Mouse (Mus musculus) A20 (cell line): ENCODE measurements around the gene Dcdc2b.

Experiments
- DNase-seq: peaks from one replicate; pipeline ENCODE4 v3.0.0-alpha.2; 2011; ENCODE audit warnings: low read depth, low spot score

The Dcdc2b gene

DNA sequence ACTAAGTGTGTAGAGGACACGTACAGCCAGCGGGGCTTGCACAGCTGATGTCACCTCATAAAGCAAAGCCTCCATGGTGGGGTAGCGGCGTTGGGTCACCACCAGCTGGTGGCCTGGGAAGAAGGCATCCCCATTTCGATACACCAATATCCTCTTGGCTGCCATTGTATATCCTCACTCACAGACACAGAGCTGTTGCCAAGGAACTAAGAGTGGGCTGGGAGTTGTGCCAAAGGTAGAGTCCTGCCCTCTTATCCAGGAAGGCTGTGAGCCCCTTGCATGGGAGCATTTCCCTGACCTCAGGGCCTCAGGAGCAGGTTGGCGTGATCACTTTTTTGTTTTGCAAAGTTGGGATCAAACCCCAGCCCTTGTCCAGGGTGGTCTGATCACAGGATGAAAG lies at the start of gene Dcdc2b:
Dcdc2b (minus strand) TSS at position 165 of the 400 bp plus-strand sequence.
- no peak for DNase-seq

DNA sequence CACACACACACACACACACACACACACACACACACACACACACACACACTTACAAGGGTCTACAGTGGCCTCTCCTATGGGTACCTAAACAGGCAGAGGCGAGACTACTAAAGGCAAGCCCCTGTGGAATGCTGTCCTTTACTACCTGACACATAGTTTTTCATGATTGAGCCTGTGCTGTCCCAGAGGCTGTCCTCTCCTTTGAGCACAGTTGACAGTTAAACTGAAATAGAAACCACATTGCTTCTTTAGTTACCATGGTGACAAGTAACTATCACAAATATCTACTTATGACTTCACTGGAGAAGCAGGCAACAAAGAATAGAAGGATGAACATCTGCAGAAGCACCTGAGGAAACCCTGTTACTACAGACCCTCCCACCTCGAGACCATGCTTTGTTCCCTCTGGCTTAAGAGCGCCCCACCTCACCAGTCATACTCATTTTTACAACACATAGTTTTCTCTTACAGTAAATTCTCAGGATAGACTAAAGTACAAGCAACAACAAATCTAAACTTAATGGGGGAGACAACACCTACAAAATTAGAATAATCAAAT lies 48.3 kb upstream of the Dcdc2b start:
- no peak for DNase-seq

DNA sequence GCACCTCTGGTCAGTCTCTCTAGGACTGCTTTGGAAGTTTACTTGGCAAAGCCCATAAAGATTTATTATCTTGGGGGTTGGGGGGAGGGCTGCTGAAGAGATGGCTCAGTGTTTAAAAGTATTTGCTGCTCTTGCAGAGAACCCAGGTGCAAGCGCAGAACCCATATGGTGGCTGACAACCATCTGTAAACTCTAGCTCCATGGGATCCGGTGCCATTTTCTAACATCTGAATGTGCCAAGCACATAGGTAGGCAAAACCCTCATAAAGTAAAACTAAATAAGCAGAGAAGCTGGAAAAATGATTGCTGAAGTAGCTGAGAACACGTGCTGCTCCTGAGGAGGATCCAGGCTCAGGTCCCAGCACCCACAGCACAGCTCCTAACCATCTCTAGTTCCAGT lies 47.5 kb upstream of the Dcdc2b start:
- DNase-seq = no peak

DNA sequence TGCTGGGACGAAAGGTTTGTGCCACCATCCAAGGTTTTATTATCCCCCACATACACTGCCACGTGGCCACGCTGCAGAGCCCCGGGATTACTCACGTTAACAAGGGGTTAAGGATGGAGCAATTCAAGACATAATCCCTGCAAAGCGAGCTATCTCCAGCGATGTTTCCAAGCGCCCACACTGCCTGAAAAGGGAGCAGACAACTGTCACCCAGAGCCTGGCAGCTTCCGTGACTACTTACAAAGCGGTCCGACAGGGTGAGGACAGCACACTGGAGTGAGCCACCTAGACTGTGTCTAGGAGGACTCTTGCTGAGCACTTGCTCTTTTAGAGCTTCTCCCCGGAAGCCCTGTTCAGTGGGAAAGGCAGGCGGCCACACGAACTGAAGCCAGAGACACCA lies 40.7 kb upstream of the Dcdc2b start:
- no peak for DNase-seq

DNA sequence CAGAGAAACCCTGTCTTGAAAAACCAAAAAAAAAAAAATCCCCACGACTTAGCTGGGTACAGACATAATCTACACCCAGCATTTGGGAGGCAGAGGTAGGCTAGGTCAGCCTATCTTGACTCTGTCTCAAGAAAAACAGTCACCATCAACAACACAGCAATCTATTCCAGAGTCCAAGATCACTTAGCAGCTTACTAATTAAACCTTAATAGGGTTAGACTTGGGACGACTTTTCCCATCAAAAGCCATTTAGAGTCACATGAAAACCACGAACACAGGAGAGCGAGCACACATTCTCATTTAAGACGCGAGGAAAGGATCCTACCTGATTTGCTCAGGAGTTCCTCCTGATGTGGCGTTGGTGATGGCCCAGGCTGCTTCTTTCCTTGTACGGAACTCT lies 36.3 kb upstream of the Dcdc2b start:
- DNase-seq = no peak

DNA sequence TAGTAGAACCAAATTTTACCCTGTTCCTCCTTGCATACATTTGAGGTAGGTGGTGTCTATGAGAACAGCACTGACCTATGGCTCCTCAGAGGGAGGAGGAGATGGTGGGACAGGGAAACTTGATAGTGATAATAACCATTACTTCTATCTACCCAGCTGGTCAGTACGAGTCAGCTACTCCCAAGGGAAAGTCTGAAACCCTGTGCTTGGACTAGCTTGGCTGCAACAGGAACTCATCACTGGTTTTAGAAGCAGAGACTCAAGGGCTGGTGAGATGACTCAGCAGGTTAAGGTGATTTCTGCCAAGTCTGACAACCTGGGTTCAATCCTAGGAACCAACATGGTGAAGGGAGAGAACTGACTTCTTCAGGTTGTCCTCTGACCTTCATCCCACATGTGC lies 34.6 kb upstream of the Dcdc2b start:
- DNase-seq = no peak

DNA sequence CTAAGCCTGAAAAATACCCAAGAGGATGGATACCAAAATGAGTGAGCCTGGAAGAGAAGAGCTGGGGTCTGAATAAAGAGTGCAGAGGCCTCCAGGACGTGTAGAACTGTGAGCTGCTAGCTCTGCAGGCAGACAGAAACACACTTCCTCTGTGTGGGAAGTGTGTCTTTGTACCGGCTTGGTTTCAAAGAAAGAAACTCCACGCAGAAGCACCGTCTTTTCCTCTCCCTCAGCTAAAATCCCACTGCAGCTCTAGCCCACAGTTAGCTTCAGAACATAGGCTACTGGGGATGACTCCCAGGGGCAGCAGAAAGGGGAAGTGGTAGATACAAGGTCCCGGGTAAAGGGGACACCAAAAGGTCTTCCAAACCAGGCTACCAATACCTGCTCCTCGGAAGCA lies 31.1 kb upstream of the Dcdc2b start:
- DNase-seq = no peak

DNA sequence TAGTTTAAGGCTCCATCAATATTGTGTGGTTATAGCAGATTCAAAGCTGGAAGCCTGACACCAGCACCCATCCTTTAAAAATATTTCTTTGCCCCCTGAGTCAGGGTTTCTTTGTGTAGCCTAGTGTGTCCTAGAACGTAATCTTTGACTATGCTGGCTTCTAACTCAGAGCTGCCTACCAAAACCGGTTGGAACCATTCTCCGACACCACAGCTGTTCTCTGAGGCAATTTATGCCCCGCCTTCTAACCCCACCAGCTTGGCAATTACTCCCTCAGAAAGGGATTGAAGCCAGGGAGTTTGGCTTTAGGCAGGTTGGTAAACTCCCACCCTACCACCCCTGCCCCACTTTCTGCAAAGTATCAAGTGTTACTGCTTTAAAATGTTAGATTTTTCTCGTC lies 27.7 kb upstream of the Dcdc2b start:
- no peak for DNase-seq

DNA sequence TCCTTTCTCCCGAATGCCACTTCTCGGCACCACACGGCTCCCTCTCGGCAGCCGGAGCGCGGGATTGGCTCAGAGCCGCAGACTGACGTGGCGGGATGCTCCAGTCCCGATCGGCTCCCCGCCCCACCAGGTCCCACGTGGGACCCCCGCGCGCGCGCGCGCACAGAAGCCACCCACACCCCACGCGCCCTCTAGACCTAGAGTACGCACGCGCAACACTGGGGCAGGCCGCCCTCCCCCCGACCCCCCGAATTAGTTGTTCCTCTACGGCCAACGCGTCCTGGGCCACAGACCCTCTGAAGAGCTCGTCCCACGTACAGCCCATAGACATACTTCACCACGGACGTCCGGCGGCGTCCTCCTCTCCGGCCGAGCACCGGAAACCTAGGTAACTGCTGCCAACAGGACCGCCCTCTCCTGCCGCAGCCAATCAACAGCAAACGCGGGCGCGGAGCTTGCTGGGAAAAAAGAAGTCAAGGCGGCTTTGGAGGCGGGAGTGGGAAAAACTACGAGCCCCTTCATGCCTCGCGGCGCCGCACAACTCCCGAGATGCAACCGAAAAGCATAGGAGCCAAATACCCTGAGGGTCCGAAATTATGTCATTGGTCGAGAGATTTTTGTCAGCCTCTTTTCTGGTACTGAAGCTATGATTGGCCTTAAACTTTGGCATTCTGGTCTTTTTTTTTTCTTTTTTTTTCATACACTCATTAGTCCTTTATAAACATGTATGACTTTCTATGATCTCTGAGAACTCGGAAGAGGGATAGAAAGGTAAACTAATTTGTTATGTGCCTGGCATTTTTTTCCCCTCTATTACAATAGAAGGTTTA lies 26.8 kb upstream of the Dcdc2b start, which contains the start of gene Txlna:
Txlna (minus strand) TSS at position 428 of the 830 bp plus-strand sequence.
- DNase-seq = peak; percentile 99

DNA sequence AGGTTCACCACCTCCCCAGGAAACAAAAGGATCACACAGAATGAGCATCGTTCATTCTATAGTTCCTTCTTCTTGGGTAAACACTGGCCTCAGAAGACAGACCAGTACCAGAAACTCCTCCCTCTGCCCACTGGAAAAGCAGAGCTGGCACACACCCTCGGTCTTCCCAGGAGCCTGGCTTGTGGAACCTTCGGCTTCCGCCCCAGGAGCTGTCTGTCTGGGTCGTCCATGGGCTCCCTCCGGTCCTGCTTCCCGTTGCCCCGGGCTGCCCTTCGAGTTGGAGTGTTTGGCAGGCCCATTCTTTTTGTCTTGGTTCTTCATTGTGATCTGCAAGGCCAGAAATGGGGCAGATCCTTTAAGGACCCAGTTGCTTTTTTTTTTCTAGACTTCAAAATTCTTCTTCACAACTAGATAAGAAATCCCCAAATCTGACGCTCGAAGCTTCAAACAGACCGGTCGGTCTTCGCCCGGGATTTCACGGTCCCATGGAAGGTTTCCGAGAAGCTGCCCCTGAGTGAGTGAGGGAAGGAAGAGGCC lies 26.1 kb upstream of the Dcdc2b start:
- DNase-seq = no peak

DNA sequence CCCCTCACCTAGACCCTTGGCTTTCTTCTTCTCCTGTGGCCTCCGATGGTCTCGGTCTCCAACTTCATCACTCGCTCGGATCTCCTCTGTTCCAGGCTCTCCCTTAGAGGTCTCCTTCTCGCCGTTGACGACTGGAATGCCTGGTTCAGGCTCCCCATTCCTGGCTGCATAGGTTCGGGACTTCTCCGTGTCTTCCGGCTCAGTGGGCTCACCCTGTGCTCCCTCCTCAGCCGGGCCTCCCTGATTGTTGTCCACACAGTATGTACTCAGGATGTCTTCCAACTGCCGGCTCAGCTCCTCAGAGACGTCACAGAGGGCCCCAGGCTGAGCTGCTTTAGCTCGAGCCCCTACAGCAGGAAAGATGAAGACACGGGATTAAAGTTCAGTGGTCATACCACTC lies 25.2 kb upstream of the Dcdc2b start:
- DNase-seq = no peak

DNA sequence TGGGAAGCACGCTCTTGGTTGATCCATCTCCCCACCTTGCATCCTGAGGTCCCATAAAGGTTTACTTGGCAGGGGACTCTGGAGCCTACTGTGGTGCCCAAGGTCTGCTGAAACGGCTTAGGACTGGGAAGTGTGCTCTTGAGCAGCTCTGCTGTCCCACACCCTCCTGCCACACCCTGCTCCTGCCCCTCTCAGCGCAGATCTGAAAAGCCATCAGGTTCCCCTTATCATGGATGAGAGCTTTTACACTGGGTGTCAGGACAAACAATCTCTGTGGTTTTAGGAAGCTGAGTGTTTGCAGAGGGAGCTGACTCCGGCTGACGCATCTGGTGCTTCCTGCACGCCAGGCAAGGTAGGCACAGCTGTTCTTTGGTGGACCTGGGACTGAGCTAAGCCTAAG lies 19.8 kb upstream of the Dcdc2b start:
- DNase-seq = no peak

DNA sequence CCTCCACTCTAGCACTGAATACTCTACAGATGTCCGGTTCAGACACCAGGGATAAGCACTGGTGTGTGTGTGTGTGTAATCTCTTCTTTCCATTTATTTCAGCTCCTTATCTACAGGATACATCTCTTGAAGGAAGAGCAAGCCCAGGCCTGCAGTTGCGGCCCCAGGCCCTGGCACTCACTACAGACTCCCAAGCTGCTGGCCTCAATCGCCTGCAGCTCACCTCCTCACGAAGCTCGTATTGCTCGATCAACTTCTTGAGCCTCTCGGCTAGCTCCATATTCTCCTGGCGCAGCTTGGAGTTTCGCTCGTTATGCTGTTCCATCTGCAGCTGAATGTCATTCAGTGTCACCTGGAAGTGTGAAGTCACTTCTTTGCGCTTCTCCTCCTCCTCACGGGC lies 17.8 kb upstream of the Dcdc2b start:
- DNase-seq = no peak

DNA sequence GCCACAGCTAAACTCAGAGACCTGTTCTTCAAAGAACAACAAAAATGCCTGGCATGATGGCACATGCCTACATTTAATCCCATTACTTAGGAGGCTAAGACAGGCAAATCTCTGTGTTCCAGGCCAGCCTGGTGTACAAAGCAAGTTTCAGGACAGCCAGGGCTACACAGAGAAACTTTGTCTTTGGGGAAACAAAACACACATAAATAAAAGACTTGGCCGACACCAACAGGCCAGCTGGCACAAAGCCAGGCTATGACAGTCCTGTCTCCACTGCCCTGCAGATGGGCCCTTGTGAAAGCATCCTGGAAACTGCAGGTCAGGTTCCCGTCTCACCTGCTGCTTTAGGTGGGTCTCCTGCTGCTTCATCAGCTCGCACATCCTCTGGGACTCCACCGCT lies 16.9 kb upstream of the Dcdc2b start:
- no peak for DNase-seq

DNA sequence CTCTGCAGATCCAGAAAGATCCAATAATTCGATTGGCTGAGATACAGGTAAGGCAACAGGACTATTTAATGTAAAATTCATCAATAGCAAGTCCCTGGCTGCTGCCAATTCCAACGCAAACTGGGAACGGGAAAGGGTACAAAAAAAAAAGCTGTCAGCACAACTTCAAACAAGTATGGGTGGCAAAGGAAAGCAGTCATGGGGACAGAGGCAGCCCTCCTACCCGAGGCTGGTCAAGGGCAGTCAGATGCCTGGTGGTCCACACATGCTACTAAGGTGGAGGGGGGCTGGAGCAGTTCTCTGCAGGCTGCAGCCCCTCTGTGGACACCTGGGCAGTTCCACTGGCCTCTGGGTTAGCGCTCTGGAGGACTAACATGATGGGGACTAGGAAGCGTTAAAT lies 12.0 kb upstream of the Dcdc2b start:
- no peak for DNase-seq

DNA sequence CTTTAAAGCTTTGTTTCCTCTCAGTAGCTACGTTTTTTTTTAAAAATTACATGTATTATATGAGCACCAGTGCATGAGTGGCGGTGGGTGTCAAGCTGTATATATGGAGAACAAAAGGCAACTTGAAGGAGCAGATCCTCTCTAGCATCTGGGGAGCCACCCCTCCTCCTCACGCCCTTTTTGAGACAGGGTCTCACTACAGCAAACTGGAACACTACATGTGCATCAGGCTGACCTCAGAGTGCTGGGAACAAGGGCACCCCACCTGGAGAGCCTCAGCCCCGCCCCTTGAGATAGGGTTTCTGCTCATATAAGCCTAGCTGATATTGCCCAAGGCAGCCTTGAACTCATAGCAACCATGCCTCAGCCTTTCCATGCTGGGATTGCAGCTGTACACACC lies 11.4 kb upstream of the Dcdc2b start:
- no peak for DNase-seq

DNA sequence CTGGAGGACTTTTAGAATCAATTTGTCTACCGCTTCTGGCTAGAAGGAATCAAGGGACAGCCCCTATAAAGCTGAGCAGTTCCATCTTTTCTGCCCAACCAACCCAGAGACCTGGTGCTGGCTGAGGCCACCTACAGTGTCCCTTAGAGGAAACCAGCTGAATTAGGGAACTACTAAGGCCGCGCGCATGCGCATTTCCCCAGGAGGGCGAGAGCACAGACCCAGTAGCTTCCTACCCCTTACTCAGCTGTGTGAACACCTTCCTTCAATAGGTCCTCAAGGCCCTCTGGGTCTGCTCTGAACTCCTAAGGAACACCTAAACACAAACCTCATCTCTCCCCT lies 10.9 kb upstream of the Dcdc2b start:
- DNase-seq = peak; percentile 20

DNA sequence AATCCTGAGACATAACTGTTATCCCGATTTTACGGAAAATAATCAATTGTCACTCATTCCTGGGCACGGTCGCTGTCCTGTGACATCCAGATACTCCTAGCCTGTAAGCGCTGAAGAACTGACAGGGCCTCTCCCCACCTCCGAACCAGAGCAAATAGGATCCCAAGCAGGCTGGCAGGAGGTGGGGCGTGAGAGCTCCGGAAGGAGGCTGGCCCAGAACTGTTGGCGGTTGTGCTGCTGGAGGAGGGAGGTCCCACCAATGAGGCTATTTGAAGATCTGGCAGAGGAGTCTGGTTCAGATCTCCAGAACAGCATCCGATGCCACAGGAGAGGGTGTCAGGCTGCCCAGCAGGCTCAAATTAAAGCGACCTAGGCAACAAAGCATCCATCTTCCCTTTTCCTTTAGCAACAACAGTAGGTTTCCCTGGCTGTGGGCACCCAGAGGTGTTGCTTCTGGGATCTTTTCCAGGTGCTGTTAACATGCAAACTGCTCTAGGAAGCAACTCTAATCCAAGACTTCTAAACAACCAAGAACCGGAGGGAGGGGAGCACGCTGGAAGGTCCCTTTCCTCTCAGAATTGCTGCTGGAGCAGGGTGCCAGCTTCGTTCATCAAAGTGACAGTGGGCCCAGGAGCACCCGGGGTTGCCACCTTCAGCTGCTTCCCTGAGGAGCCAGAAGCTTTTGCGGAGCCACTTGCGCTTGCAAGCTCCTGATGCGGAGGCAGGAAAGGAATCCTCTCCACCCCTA lies 10.4 kb upstream of the Dcdc2b start:
- peak; percentile 79 for DNase-seq

DNA sequence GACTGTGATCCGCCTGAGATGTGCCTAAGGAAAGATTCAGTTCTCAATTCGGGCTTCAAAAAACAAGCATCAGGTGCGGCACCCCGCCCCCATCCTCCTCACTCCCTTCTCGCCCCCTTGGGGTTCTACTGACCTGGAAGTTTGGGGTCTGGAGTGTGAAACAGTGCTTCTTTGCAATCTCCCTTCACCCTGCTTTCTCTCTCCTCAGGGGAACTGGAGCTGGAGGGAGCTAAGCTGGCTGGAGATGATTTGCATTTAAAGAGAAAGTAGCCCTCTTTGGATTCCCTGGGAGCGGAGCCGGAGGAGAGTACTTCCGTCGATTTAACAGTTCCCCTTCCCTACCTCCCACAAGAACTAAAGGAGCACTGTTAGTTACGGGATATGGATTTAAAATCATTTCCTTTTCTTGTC lies 9.6 kb upstream of the Dcdc2b start, which contains the start of gene Ccdc28b:
Ccdc28b (minus strand) TSS at position 267 of the 411 bp plus-strand sequence.
- DNase-seq = no peak

DNA sequence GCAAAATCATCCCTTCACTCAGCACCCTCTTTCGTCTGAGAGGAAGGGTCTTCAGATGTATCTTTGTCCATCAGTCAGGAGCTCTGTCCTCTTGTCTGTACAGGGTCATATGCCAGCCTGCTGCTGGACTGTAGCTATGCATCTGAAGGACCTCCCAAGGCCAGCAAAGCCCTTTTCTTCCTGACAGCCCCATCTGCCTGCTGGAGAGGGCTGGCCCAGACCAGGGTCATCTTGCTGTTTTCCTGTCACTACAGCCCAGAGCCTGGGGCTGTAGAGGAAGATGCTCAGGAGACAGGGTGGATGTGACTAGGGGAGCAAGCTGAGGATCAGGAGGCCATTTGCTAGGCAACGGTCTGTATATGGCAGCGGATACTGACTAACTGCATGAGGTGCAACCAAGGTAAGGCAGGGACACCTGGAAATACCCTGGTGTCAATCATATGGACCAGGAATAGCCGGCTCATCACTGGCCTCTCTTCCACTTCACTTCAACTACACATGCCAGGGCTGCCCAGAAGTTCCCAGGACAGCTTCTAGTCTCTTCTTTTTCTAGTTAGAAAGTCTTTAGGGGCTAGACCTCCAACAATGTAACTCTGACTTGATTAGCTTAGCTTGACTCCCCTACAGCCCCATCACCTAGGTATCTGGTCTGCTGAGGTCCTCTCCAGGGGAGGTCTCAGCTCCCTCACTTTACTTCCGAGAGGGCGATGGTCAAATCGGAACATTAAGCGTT lies 8.9 kb upstream of the Dcdc2b start:
- no peak for DNase-seq

DNA sequence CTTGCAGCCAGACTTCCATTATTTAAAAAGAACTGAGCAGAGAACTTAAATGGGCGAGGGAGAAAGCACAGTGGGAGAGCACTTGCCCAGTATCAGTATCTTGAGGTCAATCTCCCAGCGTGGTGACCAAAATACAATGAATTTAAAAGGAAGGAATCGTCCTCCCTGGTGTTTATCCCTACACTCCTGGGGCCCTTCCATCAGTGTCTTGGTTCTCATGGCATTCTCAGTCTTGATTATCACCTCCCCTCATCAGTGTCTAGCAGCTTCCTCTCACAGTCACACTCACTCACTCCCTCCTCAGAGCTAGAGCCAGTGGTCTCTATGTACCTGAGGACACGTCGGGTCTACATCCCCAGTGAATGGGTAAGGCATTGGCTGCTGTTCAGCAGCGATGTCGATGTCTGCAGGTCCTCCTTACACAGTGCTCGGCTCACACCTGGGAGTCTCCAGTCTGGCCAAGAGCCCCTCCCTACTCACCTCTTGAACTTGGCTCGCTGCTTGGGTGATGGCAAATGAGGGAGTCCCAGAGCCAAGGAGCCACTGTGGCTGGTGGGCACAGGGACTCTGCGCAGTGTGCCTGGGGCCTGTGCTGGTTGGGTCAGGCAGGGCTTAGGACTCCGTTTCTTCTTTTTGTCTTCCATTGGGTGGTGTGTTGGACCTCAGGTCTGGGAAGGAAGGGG lies 8.2 kb upstream of the Dcdc2b start:
- DNase-seq = no peak
